Mouse (Mus musculus): ENCODE results near the gene Olfr1360. TPM values are rescaled to one million over a fixed set of nuclear protein-coding genes. Genes with fewer than 3 reads are reported as not detected.
"Not testable (repeated sequence)": the region's sequence is repeated elsewhere in the genome, so short reads cannot be mapped to it uniquely, and the experiment has no call there.

The Olfr1360 gene
- polyA plus RNA-seq, 1 experiment from 2014 or later = not detected

DNA sequence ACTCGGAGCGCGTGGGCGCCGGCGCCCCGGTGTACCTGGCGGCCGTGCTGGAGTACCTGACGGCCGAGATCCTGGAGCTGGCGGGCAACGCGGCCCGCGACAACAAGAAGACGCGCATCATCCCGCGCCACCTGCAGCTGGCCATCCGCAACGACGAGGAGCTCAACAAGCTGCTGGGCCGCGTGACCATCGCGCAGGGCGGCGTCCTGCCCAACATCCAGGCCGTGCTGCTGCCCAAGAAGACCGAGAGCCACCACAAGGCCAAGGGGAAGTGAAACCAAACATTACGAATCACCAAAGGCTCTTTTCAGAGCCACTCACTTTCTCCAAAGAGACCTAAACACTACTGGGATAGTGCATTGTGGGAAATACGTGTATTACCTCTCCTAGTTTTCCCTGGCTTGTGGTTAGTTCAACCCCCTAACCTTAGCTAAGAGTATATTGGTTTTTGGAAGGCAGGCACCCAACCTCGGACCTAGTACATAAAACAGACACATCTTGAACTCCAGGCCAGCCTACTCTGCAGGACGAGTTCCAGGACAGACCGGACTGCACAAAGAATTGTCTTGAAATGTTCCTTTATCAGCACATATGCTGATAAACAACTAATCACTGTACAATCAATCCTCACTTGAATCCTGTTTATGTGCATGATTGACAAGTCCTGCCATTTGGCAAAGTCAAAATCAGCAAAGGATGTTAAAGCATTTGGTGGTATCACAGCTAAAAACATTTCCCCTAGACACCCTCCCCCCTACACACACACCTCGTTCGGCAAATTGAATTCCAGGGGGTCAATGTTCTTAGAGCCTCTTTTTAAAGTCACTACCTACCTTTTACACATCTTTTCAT is 39.6 kb upstream of the Olfr1360 start:
- Histone ChIP-seq H3K4me2 (ENCODE audit: low read depth, low read length) (peak overlapping the region; percentile 85), H3K27ac (ENCODE audit: low read length) (peak overlapping the region; percentile 97), H3K4me1 (replicated peaks; ENCODE audit: control insufficient read depth, insufficient read depth, low read length) (peaks cover 26% of the 10 kb centered on the region), H3K4me3 (ENCODE audit: low read length) (peak overlapping the region; percentile 55), H3K9ac (ENCODE audit: low read length) (peak overlapping the region; percentile 74)
- not testable (repeated sequence) for H3K9me3 ChIP-seq (ENCODE audit: control insufficient read depth, low read length); H3K36me3 ChIP-seq (ENCODE audit: control insufficient read depth, insufficient read depth, low read length); H3K27me3 ChIP-seq (ENCODE audit: control insufficient read depth, insufficient read depth, low read depth, low read length)
- under 1% methylated on average over 9 of the region's 38 CpGs for WGBS
- ATAC-seq (ENCODE audit: low read depth) = peak; percentile 1

GRCm38 (mm10) chr13:21715864-21716539 is 38.8 kb upstream of the Olfr1360 start, which contains the start of the genes Hist1h2bl and Hist1h2ai:
TSS of gene Hist1h2bl (minus strand) at chr13:21716143.
TSS of gene Hist1h2ai (plus strand) at chr13:21716422.
- not testable (repeated sequence) for H3K9me3 ChIP-seq (ENCODE audit: control insufficient read depth, low read length); H3K27me3 ChIP-seq (ENCODE audit: control insufficient read depth, insufficient read depth, low read depth, low read length); H3K36me3 ChIP-seq (ENCODE audit: control insufficient read depth, insufficient read depth, low read length)
- peak; percentile 93 for ATAC-seq (ENCODE audit: low read depth)
- peak within 1 kb of the TSS; percentile 97 for H3K27ac ChIP-seq (ENCODE audit: low read length)
- peak within 1 kb of the TSS; percentile 55 for H3K4me3 ChIP-seq (ENCODE audit: low read length)
- H3K4me1 ChIP-seq (replicated peaks; ENCODE audit: control insufficient read depth, insufficient read depth, low read length) = peaks cover 28% of the 10 kb centered on the region
- peak within 1 kb of the TSS; percentile 85 for H3K4me2 ChIP-seq (ENCODE audit: low read depth, low read length)
- under 1% methylated on average over 26 of the region's 50 CpGs for WGBS
- H3K9ac ChIP-seq (ENCODE audit: low read length) = peak within 1 kb of the TSS; percentile 74

- Histone ChIP-seq H3K4me3 (ENCODE audit: low read length) (peak overlapping the region; percentile 51), H3K27ac (ENCODE audit: low read length) (peak overlapping the region; percentile 93), H3K36me3 (ENCODE audit: control insufficient read depth, insufficient read depth, low read length) (no peaks in the 10 kb centered on the region), H3K27me3 (ENCODE audit: control insufficient read depth, insufficient read depth, low read depth, low read length) (no peaks in the 10 kb centered on the region), H3K9ac (ENCODE audit: low read length) (peak overlapping the region; percentile 72), H3K9me3 (ENCODE audit: control insufficient read depth, low read length) (no peaks in the 10 kb centered on the region), H3K4me1 (replicated peaks; ENCODE audit: control insufficient read depth, insufficient read depth, low read length) (peaks cover 23% of the 10 kb centered on the region), H3K4me2 (ENCODE audit: low read depth, low read length) (peak overlapping the region; percentile 59)
- ATAC-seq (ENCODE audit: low read depth) = no peak
- under 1% methylated on average over 21 of the region's 22 CpGs for WGBS
These were observed 38.1 kb upstream of the Olfr1360 start for GRCm38 (mm10) chr13:21715131-21715863.

GRCm38 (mm10) chr13:21714725-21715124 is 37.5 kb upstream of the Olfr1360 start:
- H3K27ac ChIP-seq (ENCODE audit: low read length) = peak overlapping the region; percentile 93
- no peaks in the 10 kb centered on the region for H3K36me3 ChIP-seq (ENCODE audit: control insufficient read depth, insufficient read depth, low read length)
- no peaks in the 10 kb centered on the region for H3K9me3 ChIP-seq (ENCODE audit: control insufficient read depth, low read length)
- peak overlapping the region; percentile 72 for H3K9ac ChIP-seq (ENCODE audit: low read length)
- ATAC-seq (ENCODE audit: low read depth) = no peak
- 0% methylated on average over 7 of the region's 7 CpGs for WGBS
- peaks cover 21% of the 10 kb centered on the region for H3K4me1 ChIP-seq (replicated peaks; ENCODE audit: control insufficient read depth, insufficient read depth, low read length)
- H3K4me3 ChIP-seq (ENCODE audit: low read length) = peak overlapping the region; percentile 51
- peak overlapping the region; percentile 59 for H3K4me2 ChIP-seq (ENCODE audit: low read depth, low read length)
- H3K27me3 ChIP-seq (ENCODE audit: control insufficient read depth, insufficient read depth, low read depth, low read length) = no peaks in the 10 kb centered on the region

DNA sequence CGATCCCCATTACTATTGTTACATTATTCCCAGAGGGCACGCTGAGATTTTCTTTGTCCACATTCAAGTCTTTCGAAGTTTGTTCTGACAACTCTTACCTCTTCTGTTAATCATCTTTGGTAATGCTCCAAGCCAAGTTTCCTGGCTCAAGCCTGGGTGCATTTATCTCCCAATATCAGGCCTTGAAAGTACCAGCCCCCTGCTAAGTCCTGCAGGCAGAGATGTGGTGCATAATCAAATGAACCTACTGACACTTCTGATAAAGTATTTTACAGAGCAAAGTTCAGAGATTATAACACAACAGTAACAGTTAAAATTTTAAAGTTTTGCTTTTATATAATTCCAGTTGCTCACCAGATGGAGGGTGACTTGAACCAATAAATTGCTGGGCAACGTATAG is 34.5 kb upstream of the Olfr1360 start:
- Histone ChIP-seq H3K27me3 (ENCODE audit: control insufficient read depth, insufficient read depth, low read depth, low read length) (no peaks in the 10 kb centered on the region), H3K9me3 (ENCODE audit: control insufficient read depth, low read length) (no peaks in the 10 kb centered on the region), H3K4me1 (replicated peaks; ENCODE audit: control insufficient read depth, insufficient read depth, low read length) (peaks cover 11% of the 10 kb centered on the region), H3K4me3 (ENCODE audit: low read length) (peak overlapping the region; percentile 60), H3K9ac (ENCODE audit: low read length) (peak overlapping the region; percentile 51), H3K27ac (ENCODE audit: low read length) (no peak overlapping the region), H3K4me2 (ENCODE audit: low read depth, low read length) (peak overlapping the region; percentile 78), H3K36me3 (ENCODE audit: control insufficient read depth, insufficient read depth, low read length) (no peaks in the 10 kb centered on the region)
- WGBS = 25% methylated on average over 4 of the region's 4 CpGs
- no peak for ATAC-seq (ENCODE audit: low read depth)

GRCm38 (mm10) chr13:21710821-21711525 is 33.8 kb upstream of the Olfr1360 start:
- H3K9me3 ChIP-seq (ENCODE audit: control insufficient read depth, low read length) = no peaks in the 10 kb centered on the region
- H3K27me3 ChIP-seq (ENCODE audit: control insufficient read depth, insufficient read depth, low read depth, low read length) = no peaks in the 10 kb centered on the region
- WGBS = 1% methylated on average over 22 of the region's 22 CpGs
- H3K4me2 ChIP-seq (ENCODE audit: low read depth, low read length) = peak overlapping the region; percentile 78
- H3K27ac ChIP-seq (ENCODE audit: low read length) = 0 out of 2 replicates have a peak overlapping the region, but pooled peaks have one; percentile 37
- peaks cover 11% of the 10 kb centered on the region for H3K4me1 ChIP-seq (replicated peaks; ENCODE audit: control insufficient read depth, insufficient read depth, low read length)
- no peaks in the 10 kb centered on the region for H3K36me3 ChIP-seq (ENCODE audit: control insufficient read depth, insufficient read depth, low read length)
- peak overlapping the region; percentile 51 for H3K9ac ChIP-seq (ENCODE audit: low read length)
- ATAC-seq (ENCODE audit: low read depth) = peak; percentile 78
- H3K4me3 ChIP-seq (ENCODE audit: low read length) = peak overlapping the region; percentile 60

GRCm38 (mm10) chr13:21710031-21710711 is 33.0 kb upstream of the Olfr1360 start:
- H3K27me3 ChIP-seq (ENCODE audit: control insufficient read depth, insufficient read depth, low read depth, low read length) = no peaks in the 10 kb centered on the region
- no peaks in the 10 kb centered on the region for H3K36me3 ChIP-seq (ENCODE audit: control insufficient read depth, insufficient read depth, low read length)
- H3K27ac ChIP-seq (ENCODE audit: low read length) = peak overlapping the region; percentile 91
- peak overlapping the region; percentile 78 for H3K4me3 ChIP-seq (ENCODE audit: low read length)
- under 1% methylated on average over 32 of the region's 32 CpGs for WGBS
- ATAC-seq (ENCODE audit: low read depth) = peak; percentile 82
- peaks cover 7% of the 10 kb centered on the region for H3K4me1 ChIP-seq (replicated peaks; ENCODE audit: control insufficient read depth, insufficient read depth, low read length)
- H3K9me3 ChIP-seq (ENCODE audit: control insufficient read depth, low read length) = no peaks in the 10 kb centered on the region
- H3K4me2 ChIP-seq (ENCODE audit: low read depth, low read length) = peak overlapping the region; percentile 48
- H3K9ac ChIP-seq (ENCODE audit: low read length) = peak overlapping the region; percentile 76

- no peak overlapping the region for H3K4me3 ChIP-seq (ENCODE audit: low read length)
- WGBS = 66% methylated on average over 4 of the region's 4 CpGs
- H3K9me3 ChIP-seq (ENCODE audit: control insufficient read depth, low read length) = no peaks in the 10 kb centered on the region
- no peak for ATAC-seq (ENCODE audit: low read depth)
- H3K27ac ChIP-seq (ENCODE audit: low read length) = no peak overlapping the region
- H3K4me2 ChIP-seq (ENCODE audit: low read depth, low read length) = no peak overlapping the region
- no peak overlapping the region for H3K9ac ChIP-seq (ENCODE audit: low read length)
- H3K27me3 ChIP-seq (ENCODE audit: control insufficient read depth, insufficient read depth, low read depth, low read length) = no peaks in the 10 kb centered on the region
- H3K4me1 ChIP-seq (replicated peaks; ENCODE audit: control insufficient read depth, insufficient read depth, low read length) = peaks cover 2% of the 10 kb centered on the region; the same call in 1 of the 2 replicates
- no peaks in the 10 kb centered on the region for H3K36me3 ChIP-seq (ENCODE audit: control insufficient read depth, insufficient read depth, low read length)
These were observed 29.5 kb upstream of the Olfr1360 start for GRCm38 (mm10) chr13:21706669-21707068.

Data from lung, embryonic 16.5 days (tissue).